In the genomic region with DNA sequence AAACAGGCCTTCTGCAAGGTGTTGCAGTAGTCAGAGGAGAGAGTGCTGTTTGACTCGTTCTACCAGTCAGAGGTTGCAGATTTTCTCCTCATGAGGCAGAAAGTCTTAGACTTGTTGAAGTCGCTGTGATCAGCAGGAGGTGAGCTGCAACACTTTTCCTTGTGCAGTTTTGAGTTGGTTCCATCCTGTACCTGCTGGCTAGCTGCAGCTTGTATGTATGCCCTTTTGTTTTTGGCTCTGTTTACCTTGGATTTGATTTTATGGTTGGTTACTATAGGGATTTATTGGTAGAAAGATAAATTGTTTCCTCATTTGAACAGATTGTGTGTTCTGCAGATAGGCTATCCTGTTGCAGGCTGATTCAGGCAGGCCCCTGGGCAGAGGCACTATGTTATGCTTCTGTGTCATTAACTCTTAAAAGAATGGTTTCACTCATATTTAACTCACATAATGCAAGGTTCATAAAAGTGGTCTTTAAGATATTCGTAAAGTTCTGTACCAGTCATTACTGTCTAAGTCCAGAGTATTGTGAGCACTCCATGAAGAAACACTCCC, we compare ENCODE assay signal across 21 mouse cellular contexts. TPM values are rescaled to one million over a fixed set of nuclear protein-coding genes. Genes with fewer than 3 reads are reported as not detected.
DNase-seq lines count a peak whose midpoint lies in the region; ATAC-seq and TF ChIP-seq lines count a peak whose summit lies in the region.
"Had no signal": no experiment of that assay in that cellular context is flagged by ENCODE, and none has a peak within 500 bp of the region (broad histone marks: within the 10 kb centered on the region; RNA-seq: fewer than 3 reads in every experiment).

No protein-coding gene starts in this region.

- H3K27me3 ChIP-seq in forebrain, embryonic 15.5 days: no peaks in the 10 kb centered on the region
- no peaks in the 10 kb centered on the region for H3K27me3 ChIP-seq in forebrain, embryonic 10.5 days (ENCODE audit: poor library complexity, severe bottlenecking)
- H3K27me3 ChIP-seq in kidney, embryonic 15.5 days: no peaks in the 10 kb centered on the region
- H3K27me3 ChIP-seq in kidney, adult 2 months (replicated peaks; ENCODE audit: control insufficient read depth, insufficient read depth, low read length): no peaks in the 10 kb centered on the region
- H3K27me3 ChIP-seq in intestine, embryonic 16.5 days (replicated peaks; ENCODE audit: control insufficient read depth, insufficient read depth, low read length): no peaks in the 10 kb centered on the region
- no peaks in the 10 kb centered on the region for H3K27me3 ChIP-seq in stomach, embryonic 16.5 days (ENCODE audit: control insufficient read depth, insufficient read depth, low read length)
- H3K27me3 ChIP-seq: embryonic facial prominence, embryonic 15.5 days; hindbrain, embryonic 13.5 days had no signal

- H3K4me3 ChIP-seq in forebrain, embryonic 15.5 days: no peak overlapping the region
- H3K4me3 ChIP-seq in forebrain, embryonic 10.5 days: no peak overlapping the region
- no peak overlapping the region for H3K4me3 ChIP-seq in kidney, embryonic 15.5 days (replicated peaks)
- no peak overlapping the region for H3K4me3 ChIP-seq in kidney, adult 2 months (ENCODE audit: insufficient read depth, low read depth, low read length)
- H3K4me3 ChIP-seq in intestine, embryonic 16.5 days (ENCODE audit: low read length): no peak overlapping the region
- H3K4me3 ChIP-seq in stomach, embryonic 16.5 days (replicated peaks; ENCODE audit: low read length): no peak overlapping the region
- H3K4me3 ChIP-seq: embryonic facial prominence, embryonic 15.5 days; hindbrain, embryonic 13.5 days had no signal

- WGBS in forebrain, embryonic 15.5 days: 80% methylated on average over 3 of the region's 3 CpGs
- 90% methylated on average over 3 of the region's 3 CpGs for WGBS in forebrain, embryonic 10.5 days
- WGBS in kidney, embryonic 15.5 days: 80% methylated on average over 3 of the region's 3 CpGs
- WGBS in kidney, adult 2 months: 78% methylated on average over 3 of the region's 3 CpGs
- 62% methylated on average over 3 of the region's 3 CpGs for WGBS in intestine, embryonic 16.5 days
- 64% methylated on average over 3 of the region's 3 CpGs for WGBS in stomach, embryonic 16.5 days

- H3K4me1 ChIP-seq in forebrain, embryonic 15.5 days: no peaks in the 10 kb centered on the region
- H3K4me1 ChIP-seq in forebrain, embryonic 10.5 days: peaks cover 22% of the 10 kb centered on the region
- H3K4me1 ChIP-seq in kidney, embryonic 15.5 days: no peaks in the 10 kb centered on the region
- no peaks in the 10 kb centered on the region; the same call in 1 of the 2 replicates for H3K4me1 ChIP-seq in kidney, adult 2 months (ENCODE audit: control insufficient read depth, insufficient read depth, low read length)
- no peaks in the 10 kb centered on the region for H3K4me1 ChIP-seq in intestine, embryonic 16.5 days (ENCODE audit: control insufficient read depth, insufficient read depth, low read length)
- 0 out of 2 replicates have a peak, but pooled peaks cover 4% of the 10 kb centered on the region for H3K4me1 ChIP-seq in stomach, embryonic 16.5 days (ENCODE audit: control insufficient read depth, insufficient read depth, low read length)

- no peak for DNase-seq in forebrain, embryonic 10.5 days (ENCODE audit: extremely low spot score, low spot score)
- DNase-seq in kidney, adult 2 months: no peak
- DNase-seq in gastrocnemius, adult 8-10 months (ENCODE audit: low spot score in 2 of 2): no peak
- no peak for DNase-seq in heart, postnatal 25 days (ENCODE audit: low spot score)
- DNase-seq: adrenal gland, postnatal 10 days; B cell, adult 2 months; cerebellum, adult 11 months; cerebellum, adult 8-10 months; cerebellum, postnatal 14 days; embryo, embryonic 11 days; gastrocnemius, postnatal 14 days; heart, postnatal 10 days had no signal

- TF ChIP-seq CTCF in kidney, adult 2 months (conservative IDR thresholded peaks at IDR 0.05; ENCODE audit: insufficient read depth, insufficient read length, low read depth, low read length): no peak

- H3K9me3 ChIP-seq in forebrain, embryonic 15.5 days: no peaks in the 10 kb centered on the region
- peaks cover 4% of the 10 kb centered on the region; the same call in 1 of the 2 replicates for H3K9me3 ChIP-seq in forebrain, embryonic 10.5 days
- 0 out of 2 replicates have a peak, but pooled peaks cover 4% of the 10 kb centered on the region for H3K9me3 ChIP-seq in kidney, embryonic 15.5 days (replicated peaks)
- H3K9me3 ChIP-seq in intestine, embryonic 16.5 days (ENCODE audit: control insufficient read depth, low read length): peaks cover 3% of the 10 kb centered on the region; the same call in 1 of the 2 replicates
- H3K9me3 ChIP-seq in stomach, embryonic 16.5 days (replicated peaks; ENCODE audit: control insufficient read depth, low read length): peaks cover 4% of the 10 kb centered on the region; the same call in 1 of the 2 replicates
- H3K9me3 ChIP-seq: embryonic facial prominence, embryonic 15.5 days; hindbrain, embryonic 13.5 days had no signal

- peaks cover 5% of the 10 kb centered on the region for H3K36me3 ChIP-seq in forebrain, embryonic 15.5 days
- H3K36me3 ChIP-seq in forebrain, embryonic 10.5 days (replicated peaks): peaks cover 69% of the 10 kb centered on the region
- peaks cover 57% of the 10 kb centered on the region for H3K36me3 ChIP-seq in kidney, embryonic 15.5 days
- H3K36me3 ChIP-seq in kidney, adult 2 months (ENCODE audit: control insufficient read depth, insufficient read depth, low read length): no peaks in the 10 kb centered on the region
- H3K36me3 ChIP-seq in intestine, embryonic 16.5 days (ENCODE audit: control insufficient read depth, insufficient read depth, low read length): peaks cover 10% of the 10 kb centered on the region
- peaks cover 12% of the 10 kb centered on the region for H3K36me3 ChIP-seq in stomach, embryonic 16.5 days (ENCODE audit: control insufficient read depth, insufficient read depth, low read length)

- intact Hi-C loops in heart, postnatal 25 days (cut with DNase I): no loop called here

- no peak overlapping the region for H3K4me2 ChIP-seq in forebrain, embryonic 15.5 days (replicated peaks)
- H3K4me2 ChIP-seq in kidney, embryonic 15.5 days: no peak overlapping the region
- H3K4me2 ChIP-seq in intestine, embryonic 16.5 days (ENCODE audit: low read depth, low read length): no peak overlapping the region
- no peak overlapping the region for H3K4me2 ChIP-seq in stomach, embryonic 16.5 days (ENCODE audit: low read depth, low read length)
- H3K4me2 ChIP-seq: embryonic facial prominence, embryonic 15.5 days; hindbrain, embryonic 13.5 days had no signal

- 0 out of 2 replicates have a peak overlapping the region, but pooled peaks have one; percentile 5 for H3K27ac ChIP-seq in forebrain, embryonic 15.5 days (replicated peaks)
- no peak overlapping the region for H3K27ac ChIP-seq in forebrain, embryonic 10.5 days
- 0 out of 2 replicates have a peak overlapping the region, but pooled peaks have one; percentile 4 for H3K27ac ChIP-seq in kidney, embryonic 15.5 days
- H3K27ac ChIP-seq in kidney, adult 2 months (ENCODE audit: insufficient read depth, low read depth, low read length): no peak overlapping the region
- H3K27ac ChIP-seq in intestine, embryonic 16.5 days (ENCODE audit: low read length): peak overlapping the region; percentile 34; the same call in 1 of the 2 replicates
- H3K27ac ChIP-seq in stomach, embryonic 16.5 days (ENCODE audit: low read length): peak overlapping the region; percentile 39; the same call in 1 of the 2 replicates
- H3K27ac ChIP-seq: hindbrain, embryonic 13.5 days; hindbrain, postnatal 0 days had no signal

- no peak overlapping the region for H3K9ac ChIP-seq in forebrain, embryonic 15.5 days (replicated peaks)
- H3K9ac ChIP-seq in kidney, embryonic 15.5 days: no peak overlapping the region
- H3K9ac ChIP-seq in intestine, embryonic 16.5 days (ENCODE audit: low read depth, low read length): no peak overlapping the region
- no peak overlapping the region for H3K9ac ChIP-seq in stomach, embryonic 16.5 days (ENCODE audit: low read length)
- H3K9ac ChIP-seq: embryonic facial prominence, embryonic 15.5 days; hindbrain, embryonic 13.5 days had no signal

- no peak for ATAC-seq in forebrain, embryonic 15.5 days (replicated peaks)
- ATAC-seq in kidney, embryonic 15.5 days (replicated peaks; ENCODE audit: low FRiP score): no peak
- peak; percentile 94 for ATAC-seq in intestine, embryonic 16.5 days
- 0 out of 2 replicates have a peak, but pooled peaks have one; percentile 17 for ATAC-seq in stomach, embryonic 16.5 days (ENCODE audit: insufficient read depth, low FRiP score)
- ATAC-seq: CD4-positive, CD25-positive, alpha-beta regulatory T cell, adult 4 months; forebrain, embryonic 14.5 days; hindbrain, postnatal 0 days had no signal

- no peak for TF ChIP-seq POLR2A in kidney, adult 2 months (IDR thresholded peaks at IDR 0.05; ENCODE audit: low read depth, low read length)

RNA-seq across cellular contexts. Expression of gene Mrtfb, which starts 11.1 kb away (rescaled TPM):
- polyA plus RNA-seq in forebrain, embryonic 15.5 days (2015; fragmentation: Nextera tagmentation; extraction: Ambion mirVana): 12.2 and 13.3 TPM in 2 replicates
- polyA plus RNA-seq in forebrain, embryonic 10.5 days (2016; fragmentation: Nextera tagmentation; extraction: Ambion mirVana): 17.9 and 19.1 TPM in 2 replicates
- polyA plus RNA-seq in kidney, embryonic 15.5 days (2015; fragmentation: Nextera tagmentation; extraction: Ambion mirVana): 19.9 and 21.2 TPM in 2 replicates
- 5.7 and 6.0 TPM in 2 replicates for polyA plus RNA-seq in kidney, adult 2 months (2012; rRNA removed)
- polyA plus RNA-seq in intestine, embryonic 16.5 days (2015; fragmentation: Nextera tagmentation; extraction: Ambion mirVana): 15.2 and 17.1 TPM in 2 replicates
- 17.1 and 19.3 TPM in 2 replicates for polyA plus RNA-seq in stomach, embryonic 16.5 days (2015; fragmentation: Nextera tagmentation; extraction: Ambion mirVana)
- 10 to 100 TPM; 24.7 to 25.9 (median 25.6) TPM for total RNA-seq in gastrocnemius, adult 8-10 months (2022)
- 10 to 100 TPM; 24.9 to 31.5 TPM for total RNA-seq in heart, postnatal 25 days (2021)

Comparison
In these comparisons a context has a peak if more than half of its experiments do, and no peak if none do; other contexts are left out.
1. H3K27ac ChIP-seq: peak in forebrain, embryonic 15.5 days (single experiment), kidney, embryonic 15.5 days (single experiment), intestine, embryonic 16.5 days (single experiment) and stomach, embryonic 16.5 days (single experiment); none in forebrain, embryonic 10.5 days (single experiment) and kidney, adult 2 months (single experiment).
2. ATAC-seq: peak in intestine, embryonic 16.5 days (single experiment) and stomach, embryonic 16.5 days (single experiment); none in forebrain, embryonic 15.5 days (single experiment) and kidney, embryonic 15.5 days (single experiment).